Mouse (Mus musculus) inflammation-experienced regulatory T-cells, adult 6 months (primary cell): ENCODE measurements around the gene Siae. TPM values are rescaled to one million over a fixed set of nuclear protein-coding genes. Genes with fewer than 3 reads are reported as not detected.

ENCODE experiments used
- ATAC-seq: one replicate; pipeline ENCODE4 v1.8.0; 2017
- polyA plus RNA-seq, 3 experiments: library from polyadenylated mRNA; unstranded; fragments of 100-300 nt; shearing (Covaris generic); gene quantifications; one replicate each; pipeline ENCODE4 v1.2.1; 2017

Gene Siae
- polyA plus RNA-seq, 3 experiments from 2014 or later, result 11.7 to 19.8 (median 13.9) TPM

GRCm38 (mm10) chr9:37687941-37688303 is 132.4 kb downstream of the Siae start:
- no peak for ATAC-seq

GRCm38 (mm10) chr9:37689970-37690686 is 134.6 kb downstream of the Siae start:
- ATAC-seq, result no peak

Other genes with a start within 250 kb of the Siae start
- gene Ccdc15, start 207.3 kb upstream of the Siae start, polyA plus RNA-seq, result 1 to 10 TPM; 7.0 to 9.2 (median 8.5) TPM
- gene Hepacam, start 188.3 kb upstream of the Siae start, polyA plus RNA-seq, result not detected
- not detected for gene Robo4, start 153.8 kb upstream of the Siae start, polyA plus RNA-seq
- not detected for gene Robo3, start 122.5 kb upstream of the Siae start, polyA plus RNA-seq
- 10 to 100 TPM in 2 of 3 experiments, 1 to 10 TPM in 1; 5.3 to 16.0 (median 11.6) TPM for gene Msantd2, start 66.4 kb upstream of the Siae start, polyA plus RNA-seq
- gene Esam, start 27.6 kb upstream of the Siae start, polyA plus RNA-seq, result under 1 TPM in 1 of 3 experiments, not detected in 2; 0.69 TPM
- under 1 TPM in 1 of 3 experiments, not detected in 2; 0.54 TPM for gene Vsig2, start 16.4 kb upstream of the Siae start, polyA plus RNA-seq
- gene Nrgn, start 2.8 kb upstream of the Siae start, polyA plus RNA-seq, result 10 to 100 TPM in 1 of 3 experiments, under 1 TPM in 1, not detected in 1; 0.58 to 21.3 TPM
- 1 to 10 TPM in 2 of 3 experiments, not detected in 1; 1.2 to 1.4 TPM for gene Spa17, start 58.0 kb downstream of the Siae start, polyA plus RNA-seq
- gene Tbrg1, start 101.6 kb downstream of the Siae start, polyA plus RNA-seq, result 100 to 1,000 TPM; 190 to 216 (median 204) TPM
- gene Panx3, start 113.5 kb downstream of the Siae start, polyA plus RNA-seq, result not detected
- not detected for gene Olfr160, start 160.6 kb downstream of the Siae start, polyA plus RNA-seq
- not detected for gene Olfr874, start 189.4 kb downstream of the Siae start, polyA plus RNA-seq
- not detected for gene Olfr875, start 216.2 kb downstream of the Siae start, polyA plus RNA-seq
- gene Olfr876, start 247.3 kb downstream of the Siae start, polyA plus RNA-seq, result not detected